Mouse (Mus musculus): ENCODE data around the gene Itsn1.

- TF ChIP-seq POLR2A (IDR thresholded peaks at IDR 0.05; ENCODE audit: borderline replicate concordance, extremely low read depth, insufficient read depth, insufficient read length, poor library complexity, severe bottlenecking) (no peak), CTCF (IDR thresholded peaks at IDR 0.05; ENCODE audit: borderline replicate concordance, extremely low read depth, insufficient read depth, insufficient read length) (no peak)
Measured at GRCm38 (mm10) chr16:91871188-91871587, 142.1 kb downstream of the Itsn1 start.

Data from brain, embryonic 14.5 days (tissue).